Mouse (Mus musculus): Measurements from ENCODE around the gene Atg10.
A peak's percentile ranks its signal among the peaks of the same experiment; 100 is the strongest.
"Not testable (repeated sequence)": the region's sequence is repeated elsewhere in the genome, so short reads cannot be mapped to it uniquely, and the experiment has no call there.

Atg10 gene

GRCm38 (mm10) chr13:91223587-91224437, at the start of gene Atg10:
Gene Atg10 (minus strand): TSS chr13:91223968.
- peak; percentile 95 for DNase-seq

- DNase-seq = no peak
Observed at GRCm38 (mm10) chr13:91252406-91252805, 28.6 kb upstream of the Atg10 start.

- DNase-seq = no peak
Observed at GRCm38 (mm10) chr13:91251636-91252035, 27.9 kb upstream of the Atg10 start.

DNA sequence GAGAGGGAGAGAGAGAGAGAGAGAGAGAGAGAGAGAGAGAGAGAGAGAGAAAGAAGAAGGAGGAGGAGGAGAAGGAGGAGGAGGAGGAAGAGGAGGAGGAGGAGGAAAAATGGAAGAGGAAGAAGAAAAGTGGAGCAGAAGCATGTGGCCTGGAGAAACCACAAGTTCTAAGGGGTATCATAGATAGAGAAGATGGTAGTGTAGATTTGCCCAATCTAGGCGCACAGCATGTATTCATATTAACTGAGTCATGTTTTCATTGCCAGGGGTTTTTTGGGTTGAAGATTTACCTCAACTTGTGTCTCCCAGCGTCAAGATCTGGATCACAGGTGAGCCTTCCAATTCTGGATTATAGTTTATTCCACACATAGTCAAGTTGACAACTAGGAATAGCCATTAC, 26.3 kb upstream of the Atg10 start:
- DNase-seq = not testable (repeated sequence)

DNA sequence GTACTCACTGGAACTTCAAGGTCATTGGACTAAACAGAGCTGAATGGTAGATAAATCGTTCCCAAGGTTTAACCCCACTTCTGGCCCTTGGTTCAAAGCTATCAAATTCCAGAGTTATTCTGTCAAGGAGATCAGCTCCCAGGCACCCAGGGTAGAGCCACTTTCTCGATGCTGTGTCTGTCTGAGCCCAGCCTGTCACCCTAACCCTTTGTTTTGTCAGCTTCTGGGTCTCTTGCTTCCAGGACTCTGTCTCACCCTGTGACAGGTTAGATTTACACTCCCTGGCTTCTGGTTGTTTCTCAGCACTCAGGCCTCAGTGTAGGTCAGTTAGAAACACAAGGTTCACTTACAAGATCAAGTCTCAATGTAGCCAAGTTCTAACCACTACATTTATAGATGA, 22.7 kb upstream of the Atg10 start:
- no peak for DNase-seq

DNA sequence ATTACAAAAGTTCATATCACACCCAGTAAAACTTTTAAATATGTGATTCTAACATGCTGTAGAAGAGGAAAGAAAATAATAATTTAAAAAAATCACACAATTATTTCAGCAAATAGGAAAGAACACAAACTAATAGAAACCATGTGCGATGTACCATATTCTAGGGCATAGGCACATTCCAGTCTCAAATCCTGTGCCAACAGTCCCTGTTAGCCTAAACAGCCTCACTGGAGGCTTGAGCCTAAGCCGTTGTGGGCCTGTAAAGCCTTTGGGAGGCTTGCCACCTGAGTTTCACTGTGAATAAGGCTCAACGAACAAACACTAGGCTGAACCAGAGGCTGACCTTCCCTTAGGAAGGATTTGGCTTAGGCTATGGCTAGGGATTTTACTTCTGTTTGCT, 14.2 kb upstream of the Atg10 start:
- DNase-seq = no peak

- DNase-seq = no peak
Observed at GRCm38 (mm10) chr13:91236884-91237283, 13.1 kb upstream of the Atg10 start.

DNA sequence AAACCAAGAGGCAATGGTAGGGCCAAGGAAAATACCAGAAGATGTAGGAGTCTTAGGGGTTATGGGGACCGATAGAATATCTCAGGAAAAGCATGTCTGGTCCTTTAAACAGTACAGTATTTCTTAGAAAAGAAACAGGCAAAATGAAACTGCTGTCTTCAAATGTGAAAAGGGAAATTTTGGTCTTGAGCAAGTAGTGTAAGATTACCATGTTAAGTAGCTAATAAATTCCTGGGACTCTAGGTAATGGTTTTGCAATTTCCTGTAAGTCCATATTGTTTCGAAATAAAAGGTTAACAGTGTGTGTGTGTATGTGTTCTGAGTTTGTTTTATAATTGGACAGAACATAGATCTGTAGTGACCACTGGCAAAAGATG, 658 bp upstream of the Atg10 start:
- DNase-seq = peak; percentile 5

GRCm38 (mm10) chr13:91223063-91223462, 705 bp downstream of the Atg10 start:
- DNase-seq = peak; percentile 37

DNA sequence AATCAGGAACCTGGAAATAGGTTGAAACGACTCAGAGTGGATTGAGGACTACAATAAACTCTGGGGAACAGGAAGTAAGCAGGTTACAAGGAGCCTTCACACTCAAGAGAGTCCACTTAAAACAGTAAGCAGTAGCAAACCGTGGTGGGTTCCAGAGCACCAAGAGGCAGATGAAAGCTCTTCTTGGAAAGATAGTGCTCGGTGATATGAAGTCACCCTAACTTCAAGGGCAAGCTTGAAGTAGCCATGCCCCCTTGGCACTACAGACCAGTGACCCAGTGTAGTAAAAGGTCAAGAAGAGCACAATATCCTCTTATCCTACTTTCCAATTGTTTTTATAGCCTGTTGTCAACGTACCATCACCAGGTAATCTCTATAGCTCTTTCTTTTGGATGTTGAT, 2.1 kb downstream of the Atg10 start:
- no peak for DNase-seq

DNA sequence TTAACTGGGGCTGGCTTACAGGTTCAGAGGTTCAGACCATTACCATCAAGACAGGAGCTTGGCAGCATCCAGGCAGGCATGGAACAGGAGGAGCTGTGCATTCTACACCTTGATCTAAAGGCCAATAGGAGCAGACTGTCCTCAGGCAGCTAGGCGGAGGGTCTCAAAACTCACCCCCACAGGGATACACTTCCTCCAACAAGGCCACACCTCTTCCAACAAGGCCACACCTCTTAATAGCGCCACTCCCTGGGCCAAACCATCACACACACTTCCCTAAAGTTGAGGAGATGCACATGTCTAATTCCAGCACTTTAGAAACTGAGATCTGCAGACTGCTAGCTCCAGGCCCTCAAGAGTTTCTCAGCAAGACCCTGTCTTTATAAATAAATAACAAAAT, 6.1 kb downstream of the Atg10 start:
- no peak for DNase-seq

DNA sequence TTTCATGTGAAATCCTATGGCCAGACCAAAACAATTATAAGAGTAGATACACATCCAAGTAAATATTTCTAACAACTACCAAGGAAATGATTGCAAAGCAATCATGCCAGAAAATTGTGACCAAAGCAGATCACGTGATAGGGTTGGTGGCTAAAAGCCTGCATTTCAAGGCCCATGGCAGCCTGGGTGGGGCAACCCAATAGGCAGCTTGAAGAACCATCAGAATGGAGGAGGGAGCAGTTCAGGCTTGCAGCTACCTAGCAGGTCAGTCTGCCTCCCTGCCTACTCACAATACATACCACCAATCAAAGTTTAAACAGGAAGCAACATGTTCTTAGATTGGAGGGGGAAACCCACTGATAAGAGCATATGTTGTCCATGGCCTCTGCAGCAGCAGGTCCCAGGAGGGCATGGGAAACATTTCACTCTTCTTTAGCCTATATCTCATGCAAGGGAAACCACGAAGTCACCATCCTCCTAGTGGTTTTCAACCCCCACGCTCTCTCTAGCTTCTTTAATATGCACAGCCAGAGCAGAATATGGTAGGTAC, 7.0 kb downstream of the Atg10 start:
- no peak for DNase-seq

GRCm38 (mm10) chr13:91212958-91213357, 10.8 kb downstream of the Atg10 start:
- DNase-seq = no peak

- no peak for DNase-seq
Observed at GRCm38 (mm10) chr13:91206237-91206636, 17.5 kb downstream of the Atg10 start.

GRCm38 (mm10) chr13:91202564-91202963, 21.2 kb downstream of the Atg10 start:
- DNase-seq = no peak

GRCm38 (mm10) chr13:91187378-91188234, 36.2 kb downstream of the Atg10 start:
- DNase-seq = no peak

DNA sequence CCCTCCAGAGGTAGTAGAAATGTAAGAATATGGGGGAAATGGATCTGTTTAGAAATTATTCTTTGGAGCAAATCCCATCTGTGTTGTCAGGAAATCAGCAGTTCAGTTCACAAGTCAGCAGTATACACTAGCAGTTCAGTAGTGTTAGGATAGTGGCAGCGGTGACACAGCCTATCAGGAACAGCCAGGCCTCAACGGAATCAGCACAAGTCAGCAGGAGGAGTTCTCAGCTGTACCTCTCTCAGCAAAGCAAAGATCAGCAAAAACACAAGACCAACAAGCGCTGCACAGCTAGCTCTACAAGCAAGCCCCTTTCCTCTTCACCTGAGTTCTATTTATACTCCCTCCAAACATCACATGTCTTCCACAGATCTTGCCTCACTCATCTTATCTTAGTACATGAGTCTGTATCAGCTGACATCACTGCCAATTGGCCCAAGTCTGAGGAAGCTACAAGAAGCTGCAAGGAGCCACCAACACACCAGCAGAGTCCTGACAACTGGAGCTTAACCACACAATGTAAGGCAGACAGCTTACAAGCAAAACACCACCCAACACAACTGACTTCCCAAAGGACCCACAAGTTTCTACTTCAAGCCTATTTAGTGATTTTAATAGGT, 38.4 kb downstream of the Atg10 start:
- DNase-seq = no peak

- no peak for DNase-seq
Observed at GRCm38 (mm10) chr13:91184226-91184625, 39.5 kb downstream of the Atg10 start.

DNA sequence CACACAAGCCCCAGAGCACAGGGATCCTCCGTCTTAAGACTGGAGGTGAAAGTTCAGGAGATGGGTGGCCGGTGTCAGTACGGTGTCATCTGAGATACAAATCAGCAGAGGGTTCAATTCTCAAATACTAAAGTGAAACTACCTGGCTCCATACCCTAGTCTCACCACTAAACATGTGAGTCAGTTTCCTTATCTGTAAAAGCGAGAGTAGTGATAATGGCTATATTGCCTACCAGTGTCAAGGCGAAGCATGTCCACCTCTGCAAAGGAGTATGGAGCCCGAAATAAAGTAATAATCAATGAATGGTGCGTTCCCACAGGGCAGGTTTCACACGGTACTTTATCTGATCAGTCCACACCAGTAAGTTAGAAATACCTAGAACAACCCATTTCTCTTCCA, 43.4 kb downstream of the Atg10 start:
- no peak for DNase-seq

DNA sequence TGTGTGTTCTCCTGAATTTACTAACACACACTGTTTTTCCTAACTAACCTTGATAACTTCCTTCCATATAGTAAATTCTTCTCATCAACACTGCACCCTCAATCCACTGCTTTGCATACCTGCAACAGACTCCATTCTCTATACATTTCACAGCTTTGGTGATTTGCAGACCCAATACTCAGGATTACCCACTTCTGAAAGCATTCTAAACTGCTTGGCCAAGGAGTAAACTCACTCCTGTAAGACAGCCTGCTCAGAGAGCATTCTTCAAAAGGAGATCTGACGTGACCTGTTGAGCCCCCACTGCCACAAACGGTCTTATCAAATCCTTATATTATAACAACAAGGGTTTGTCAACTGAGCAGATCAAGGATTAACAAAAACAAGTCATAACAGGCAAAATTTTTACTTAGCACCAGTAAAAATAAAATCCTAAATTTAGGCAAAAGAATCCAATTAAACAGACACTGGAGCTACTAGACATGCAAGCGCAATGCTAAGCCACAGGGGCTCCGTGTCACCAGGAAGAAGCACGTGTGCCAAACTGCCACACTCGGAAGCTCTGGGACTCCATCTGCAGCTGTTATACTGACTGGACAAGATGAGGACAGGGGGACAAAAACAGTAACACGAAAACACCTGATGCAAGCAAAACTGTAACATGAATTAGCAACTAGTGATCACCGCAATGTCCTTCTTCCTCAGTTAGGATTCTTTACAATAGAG, 44.4 kb downstream of the Atg10 start:
- no peak for DNase-seq

- DNase-seq = peak; percentile 57
Observed at GRCm38 (mm10) chr13:91178428-91179160, 45.2 kb downstream of the Atg10 start.

DNA sequence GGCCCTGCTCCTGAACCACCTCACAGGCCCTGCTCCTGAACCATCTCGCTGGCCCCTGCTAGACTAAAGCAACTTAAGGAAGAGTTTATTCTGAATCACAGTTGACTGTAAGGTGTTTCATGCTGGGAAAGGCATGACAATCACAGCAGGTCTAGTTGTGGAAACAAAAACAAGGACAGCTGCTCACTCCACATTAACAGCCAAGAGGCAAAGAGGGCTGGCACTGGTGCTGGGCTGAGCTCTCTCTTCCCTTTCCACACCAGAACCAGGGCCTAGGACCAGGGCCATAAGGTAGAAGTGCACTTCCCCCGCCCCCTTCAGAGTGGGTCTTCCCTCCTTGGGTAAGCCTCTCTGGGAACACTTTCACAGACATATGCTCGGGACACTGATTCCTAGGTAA, 48.4 kb downstream of the Atg10 start:
- DNase-seq = no peak

Data from embryo, embryonic 11 days (tissue).